Mouse (Mus musculus) bone marrow, adult 2 months (tissue): ENCODE data around the gene Gm21970. TPM values are rescaled to one million over a fixed set of nuclear protein-coding genes. Genes with fewer than 3 reads are reported as not detected.

Experiments used
- H3K27ac ChIP-seq: fragments of 200-500 bp; 2 replicates; pipeline ENCODE4 v1.5.1; 2012; ENCODE audit warnings: low read depth, mild to moderate bottlenecking, control low read depth, inconsistent platforms, low read length; ENCODE audit not compliant: control insufficient read depth, poor library complexity, insufficient read depth
- H3K4me1 ChIP-seq: fragments of 200-500 bp; 2 replicates; pipeline ENCODE4 v1.6.1; 2011; ENCODE audit warnings: low read length; ENCODE audit not compliant: control insufficient read depth, insufficient read depth
- H3K4me3 ChIP-seq: fragments of 200-500 bp; replicated peaks from 2 replicates; pipeline ENCODE3; 2011; ENCODE audit warnings: mild to moderate bottlenecking, low read depth, low read length, control low read depth; ENCODE audit not compliant: control insufficient read depth
- CTCF ChIP-seq: fragments of 200-500 bp; IDR thresholded peaks from 2 replicates; pipeline ENCODE4 v1.5.1; 2011; ENCODE audit warnings: low read length, control low read depth; ENCODE audit not compliant: control insufficient read depth, insufficient read depth
- POLR2A ChIP-seq: fragments of 200-500 bp; IDR thresholded peaks from 2 replicates; pipeline ENCODE4 v1.6.1; 2011; ENCODE audit warnings: low read depth, mild to moderate bottlenecking, control low read depth, low read length, borderline replicate concordance; ENCODE audit not compliant: control insufficient read depth
- WGBS: fragments of 180-500 bp; shearing (Covaris S2); methylation state at CpG from one replicate; pipeline ENCODE4 v1.1.7; 2018; 5-methylcytosine and 5-hydroxymethylcytosine counted together
- polyA plus RNA-seq: library from polyadenylated mRNA; stranded (reverse); fragments of >200 nt; gene quantifications from 2 replicates; pipeline ENCODE4 v1.2.4, GENCODE M21; 2011; ENCODE audit warnings: low replicate concordance; ENCODE audit not compliant: missing spikeins, insufficient read depth, insufficient read length

Gm21970 gene
- polyA plus RNA-seq, 1 experiment: not detected

- Histone ChIP-seq H3K4me3 (no peak overlapping the region), H3K4me1 (peaks cover 4% of the 10 kb centered on the region; the same call in 1 of the 2 replicates), H3K27ac (no peak overlapping the region)
- WGBS: 91% methylated on average over 6 of the region's 6 CpGs
- no peak for TF ChIP-seq CTCF
These were observed 10.1 kb downstream of the Gm21970 start for GRCm38 (mm10) chr16:91401569-91402165.

- 83% methylated on average over 9 of the region's 9 CpGs for WGBS
- Histone ChIP-seq H3K4me1 (peaks cover 4% of the 10 kb centered on the region; the same call in 1 of the 2 replicates), H3K4me3 (no peak overlapping the region)
These were observed 12.3 kb downstream of the Gm21970 start for GRCm38 (mm10) chr16:91403784-91404183.

GRCm38 (mm10) chr16:91404187-91404586 is 12.7 kb downstream of the Gm21970 start:
- H3K4me3 ChIP-seq: no peak overlapping the region
- H3K4me1 ChIP-seq: peaks cover 4% of the 10 kb centered on the region; the same call in 1 of the 2 replicates
- no peak overlapping the region for H3K27ac ChIP-seq
- no peak for TF ChIP-seq POLR2A
- no peak for TF ChIP-seq CTCF
- 92% methylated on average over 8 of the region's 8 CpGs for WGBS

More at GRCm38 (mm10) chr16:91403784-91404183, 12.3 kb downstream of the Gm21970 start:
- H3K27ac ChIP-seq: no peak overlapping the region
- no peak for TF ChIP-seq POLR2A

GRCm38 (mm10) chr16:91404828-91405577 is 13.5 kb downstream of the Gm21970 start:
- no peak for TF ChIP-seq CTCF
- no peak for TF ChIP-seq POLR2A
- Histone ChIP-seq H3K27ac (no peak overlapping the region), H3K4me3 (no peak overlapping the region), H3K4me1 (peaks cover 4% of the 10 kb centered on the region; the same call in 1 of the 2 replicates)
- WGBS: 68% methylated on average over 10 of the region's 10 CpGs

- H3K4me1 ChIP-seq: peaks cover 5% of the 10 kb centered on the region; the same call in 1 of the 2 replicates
- peak within 1 kb of the TSS; percentile 90 for H3K27ac ChIP-seq
- peak within 1 kb of the TSS; percentile 70 for H3K4me3 ChIP-seq
- 1% methylated on average over 51 of the region's 51 CpGs for WGBS
- TF ChIP-seq POLR2A (peak; percentile 65; the same call in 1 of the 2 replicates), CTCF (no peak)
These were observed 14.4 kb downstream of the Gm21970 start, which contains the start of gene Il10rb for GRCm38 (mm10) chr16:91405640-91406584. Gene Il10rb (plus strand): TSS chr16:91406164.

GRCm38 (mm10) chr16:91406585-91407220 is 15.2 kb downstream of the Gm21970 start:
- Histone ChIP-seq H3K27ac (peak overlapping the region; percentile 90), H3K4me1 (peaks cover 5% of the 10 kb centered on the region; the same call in 1 of the 2 replicates), H3K4me3 (peak overlapping the region; percentile 70)
- no peak for TF ChIP-seq POLR2A
- no peak for TF ChIP-seq CTCF
- WGBS: 0% methylated on average over 13 of the region's 13 CpGs

GRCm38 (mm10) chr16:91413102-91413844 is 21.8 kb downstream of the Gm21970 start:
- Histone ChIP-seq H3K27ac (no peak overlapping the region; the same call in 1 of the 2 replicates), H3K4me3 (no peak overlapping the region), H3K4me1 (peaks cover 13% of the 10 kb centered on the region; the same call in 1 of the 2 replicates)
- TF ChIP-seq POLR2A: no peak
- TF ChIP-seq CTCF: no peak
- 27% methylated on average over 12 of the region's 12 CpGs for WGBS
